Comparison of ENCODE assay signal across 29 mouse cellular contexts in genomic region chr9:65325971-65326370, GRCm38 (mm10). TPM values are rescaled to one million over a fixed set of nuclear protein-coding genes. Genes with fewer than 3 reads are reported as not detected.
"Had no signal": no experiment of that assay in that cellular context is flagged by ENCODE, and none has a peak within 500 bp of the region (broad histone marks: within the 10 kb centered on the region; RNA-seq: fewer than 3 reads in every experiment).

No protein-coding gene starts in this region.

- H3K27me3 ChIP-seq: embryonic facial prominence, embryonic 12.5 days; embryonic facial prominence, embryonic 13.5 days; embryonic facial prominence, embryonic 15.5 days; forebrain, embryonic 12.5 days; forebrain, embryonic 13.5 days; forebrain, embryonic 15.5 days; heart, embryonic 12.5 days had no signal

- H3K4me3 ChIP-seq: embryonic facial prominence, embryonic 10.5 days; embryonic facial prominence, embryonic 12.5 days; embryonic facial prominence, embryonic 13.5 days; embryonic facial prominence, embryonic 15.5 days; erythroblast, embryonic 14.5 days; forebrain, embryonic 10.5 days; forebrain, embryonic 12.5 days; forebrain, embryonic 13.5 days; forebrain, embryonic 15.5 days; gastrocnemius, adult 2 months; heart, adult 2 months; heart, embryonic 12.5 days had no signal

- H3K27ac ChIP-seq: embryonic facial prominence, embryonic 10.5 days; embryonic facial prominence, embryonic 12.5 days; embryonic facial prominence, embryonic 13.5 days; embryonic facial prominence, embryonic 15.5 days; forebrain, embryonic 10.5 days; forebrain, embryonic 12.5 days; forebrain, embryonic 13.5 days; forebrain, embryonic 15.5 days; gastrocnemius, adult 2 months; heart, adult 2 months had no signal

- DNase-seq: cerebellum, postnatal 10 days; cerebellum, postnatal 14 days; cerebellum, postnatal 25 days; cerebellum, postnatal 36 days; embryo, embryonic 11 days; forebrain, postnatal 0 days; gastrocnemius, adult 2 months; gastrocnemius, postnatal 10 days; gastrocnemius, postnatal 14 days; gastrocnemius, postnatal 25 days; gastrocnemius, postnatal 36 days; heart, adult 18-20 months; heart, adult 2 months had no signal

- H3K4me1 ChIP-seq: embryonic facial prominence, embryonic 10.5 days; embryonic facial prominence, embryonic 12.5 days; embryonic facial prominence, embryonic 13.5 days; embryonic facial prominence, embryonic 15.5 days; forebrain, embryonic 10.5 days; forebrain, embryonic 12.5 days; forebrain, embryonic 13.5 days; forebrain, embryonic 15.5 days; heart, embryonic 12.5 days had no signal

- H3K4me2 ChIP-seq: embryonic facial prominence, embryonic 12.5 days; embryonic facial prominence, embryonic 13.5 days; embryonic facial prominence, embryonic 15.5 days; forebrain, embryonic 12.5 days; forebrain, embryonic 13.5 days; forebrain, embryonic 15.5 days; heart, embryonic 11.5 days; heart, embryonic 12.5 days had no signal

- ATAC-seq: forebrain, embryonic 13.5 days; forebrain, embryonic 14.5 days; forebrain, embryonic 15.5 days; forebrain, embryonic 16.5 days; forebrain, postnatal 0 days had no signal

- H3K9ac ChIP-seq: embryonic facial prominence, embryonic 12.5 days; embryonic facial prominence, embryonic 13.5 days; embryonic facial prominence, embryonic 15.5 days; forebrain, embryonic 12.5 days; forebrain, embryonic 13.5 days; forebrain, embryonic 15.5 days; forebrain, postnatal 0 days; heart, embryonic 12.5 days had no signal

- H3K9me3 ChIP-seq: embryonic facial prominence, embryonic 10.5 days; embryonic facial prominence, embryonic 12.5 days; embryonic facial prominence, embryonic 13.5 days; embryonic facial prominence, embryonic 15.5 days; forebrain, embryonic 10.5 days; forebrain, embryonic 12.5 days; forebrain, embryonic 13.5 days; forebrain, embryonic 15.5 days; heart, embryonic 12.5 days had no signal

RNA-seq across cellular contexts. Expression of gene Ubap1l, which starts 34.9 kb away (rescaled TPM):
- total RNA-seq: common myeloid progenitor, adult 5-6 weeks; granulocyte monocyte progenitor cell, adult 5-6 weeks; heart, adult 18-20 months had no signal
- polyA plus RNA-seq: embryonic facial prominence, embryonic 11.5 days; embryonic facial prominence, embryonic 15.5 days had no signal
